Mouse (Mus musculus) kidney, adult 2 months (tissue): ENCODE results near the gene Tmtc2.

Experiments
- CTCF ChIP-seq: fragments of 200-500 bp; conservative IDR thresholded peaks from 2 replicates; pipeline ENCODE4 v1.5.1; 2011; ENCODE audit warnings: low read depth, mild to moderate bottlenecking, control low read depth, low read length, moderate library complexity, mixed read lengths; ENCODE audit not compliant: insufficient read depth, insufficient read length
- POLR2A ChIP-seq: fragments of 200-500 bp; IDR thresholded peaks from one replicate; pipeline ENCODE4 v1.6.1; 2011; ENCODE audit warnings: low read depth, low read length, control low read depth

- TF ChIP-seq CTCF: 0 out of 2 replicates have a peak, but pooled peaks have one; percentile 23
- TF ChIP-seq POLR2A: no peak
These were observed 201.0 kb downstream of the Tmtc2 start for GRCm38 (mm10) chr10:105373265-105373664.
